Mouse (Mus musculus): ENCODE data around the gene Gfi1b.

- TF ChIP-seq CTCF (IDR thresholded peaks at IDR 0.05; ENCODE audit: low read depth, low read length) (no peak), POLR2A (IDR thresholded peaks at IDR 0.05; ENCODE audit: extremely low read depth, insufficient read depth, low read length) (no peak)
Measured at GRCm38 (mm10) chr2:28629911-28630381, 8.2 kb upstream of the Gfi1b start.

All from liver, adult 2 months (tissue).